18 mouse cellular contexts compared by ENCODE assay signal in the genomic region with DNA sequence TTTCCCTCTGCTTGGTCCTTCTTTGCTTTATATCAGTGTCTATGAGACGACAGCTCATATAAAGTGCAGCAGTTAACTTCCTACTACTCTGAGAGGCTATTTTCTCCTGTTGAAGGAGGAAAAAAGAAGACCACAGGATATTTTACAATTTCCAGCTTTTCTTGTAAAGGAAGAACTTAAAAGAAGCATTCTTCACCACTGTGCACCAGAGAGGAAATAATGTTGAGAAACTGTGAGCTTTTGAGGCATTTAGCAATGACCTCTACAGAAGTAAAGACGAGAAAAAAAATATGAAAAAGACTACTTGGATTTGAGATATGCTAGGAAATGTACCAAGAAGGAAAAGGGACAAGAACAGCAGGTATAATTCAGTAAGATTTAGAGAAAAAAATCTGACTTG.
DNase-seq lines count a peak whose midpoint lies in the region; ATAC-seq and TF ChIP-seq lines count a peak whose summit lies in the region.
"Had no signal": no experiment of that assay in that cellular context is flagged by ENCODE, and none has a peak within 500 bp of the region (broad histone marks: within the 10 kb centered on the region; RNA-seq: fewer than 3 reads in every experiment).

No protein-coding gene starts in this region.

- no peak overlapping the region for H3K4me3 ChIP-seq in liver, postnatal 0 days (ENCODE audit: low read depth, low read length)
- H3K4me3 ChIP-seq: embryonic facial prominence, embryonic 10.5 days; embryonic facial prominence, embryonic 12.5 days; forebrain, embryonic 13.5 days; forebrain, embryonic 15.5 days had no signal

- H3K36me3 ChIP-seq in liver, postnatal 0 days (replicated peaks; ENCODE audit: insufficient read depth, low read length), result no peaks in the 10 kb centered on the region
- H3K36me3 ChIP-seq: embryonic facial prominence, embryonic 10.5 days; embryonic facial prominence, embryonic 12.5 days; forebrain, embryonic 15.5 days had no signal

- ATAC-seq in liver, postnatal 0 days, result no peak
- ATAC-seq in megakaryocyte, adult 5-6 weeks (ENCODE audit: poor library complexity, severe bottlenecking), result peak; percentile 55
- ATAC-seq: forebrain, embryonic 13.5 days; forebrain, embryonic 15.5 days; forebrain, postnatal 0 days had no signal

- TF ChIP-seq EP300 in liver, postnatal 0 days (IDR thresholded peaks at IDR 0.05; ENCODE audit: low read depth), result peak; percentile 32; the same call in 1 of the 2 replicates

- no peaks in the 10 kb centered on the region for H3K27me3 ChIP-seq in liver, postnatal 0 days (ENCODE audit: insufficient read depth, low read length)
- H3K27me3 ChIP-seq: embryonic facial prominence, embryonic 12.5 days; forebrain, embryonic 13.5 days; forebrain, embryonic 15.5 days had no signal

- H3K4me1 ChIP-seq in liver, postnatal 0 days (ENCODE audit: insufficient read depth), result no peaks in the 10 kb centered on the region
- H3K4me1 ChIP-seq: embryonic facial prominence, embryonic 10.5 days; embryonic facial prominence, embryonic 12.5 days; forebrain, embryonic 13.5 days; forebrain, embryonic 15.5 days had no signal

- H3K9ac ChIP-seq in liver, postnatal 0 days (replicated peaks), result no peak overlapping the region
- H3K9ac ChIP-seq: embryonic facial prominence, embryonic 12.5 days; forebrain, embryonic 13.5 days; forebrain, embryonic 15.5 days; forebrain, postnatal 0 days had no signal

- H3K27ac ChIP-seq in liver, postnatal 0 days (ENCODE audit: low read depth), result no peak overlapping the region
- H3K27ac ChIP-seq: embryonic facial prominence, embryonic 10.5 days; embryonic facial prominence, embryonic 12.5 days; forebrain, embryonic 13.5 days; forebrain, embryonic 15.5 days had no signal

- 0 out of 2 replicates have a peak overlapping the region, but pooled peaks have one; percentile 23 for H3K4me2 ChIP-seq in liver, postnatal 0 days (ENCODE audit: low read depth, low read length)
- H3K4me2 ChIP-seq: embryonic facial prominence, embryonic 12.5 days; forebrain, embryonic 13.5 days; forebrain, embryonic 15.5 days had no signal

- H3K9me3 ChIP-seq in liver, postnatal 0 days (ENCODE audit: low read length), result no peaks in the 10 kb centered on the region
- H3K9me3 ChIP-seq: embryonic facial prominence, embryonic 10.5 days; embryonic facial prominence, embryonic 12.5 days; forebrain, embryonic 13.5 days; forebrain, embryonic 15.5 days had no signal

- WGBS in liver, postnatal 0 days (ENCODE audit: insufficient replicate concordance), result 23% methylated on average over 2 of the region's 2 CpGs

- TF ChIP-seq CTCF in liver, postnatal 0 days (IDR thresholded peaks at IDR 0.05; ENCODE audit: low read depth), result no peak

- no peak for DNase-seq in liver, postnatal 0 days
- no peak for DNase-seq in liver
- no peak for DNase-seq in adrenal gland, postnatal 14 days
- no peak for DNase-seq in retina, embryonic 14.5 days (ENCODE audit: low spot score)
- DNase-seq: adrenal gland, adult 2 months; adrenal gland, postnatal 10 days; adrenal gland, postnatal 36 days; cerebellum, adult 11-12 months; cerebellum, adult 2 months; cerebellum, adult 9-10 months; cerebellum, postnatal 10 days; cerebellum, postnatal 25 days; forebrain, postnatal 0 days had no signal
